32 mouse cellular contexts compared by ENCODE assay signal in the genomic region with DNA sequence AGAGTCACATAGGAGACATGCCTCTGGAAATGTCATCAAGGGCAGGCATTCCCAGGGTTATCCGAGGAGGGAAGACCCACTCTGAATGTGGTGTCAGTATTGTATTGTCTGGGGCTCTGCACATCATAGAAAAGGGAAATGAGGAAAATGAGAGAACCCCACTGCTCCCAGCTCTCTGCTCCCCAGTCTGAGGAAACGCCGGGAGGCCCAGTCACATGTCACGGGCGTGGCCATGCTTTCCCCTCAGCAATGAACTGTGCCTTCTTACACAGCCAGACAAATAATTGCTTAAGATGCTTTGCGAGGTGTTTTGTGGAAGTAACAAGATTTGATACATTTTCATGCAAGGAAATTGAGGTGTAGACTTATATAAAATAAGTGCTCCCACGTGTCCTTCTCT.
"Had no signal": no experiment of that assay in that cellular context is flagged by ENCODE, and none has a peak within 500 bp of the region (broad histone marks: within the 10 kb centered on the region; RNA-seq: fewer than 3 reads in every experiment).

No protein-coding gene starts in this region.

- H3K27ac ChIP-seq: limb, embryonic 10.5 days; limb, embryonic 12.5 days; limb, embryonic 13.5 days; limb, embryonic 15.5 days; liver, embryonic 12.5 days; liver, embryonic 13.5 days; liver, embryonic 14.5 days; liver, embryonic 15.5 days; lung, embryonic 15.5 days; macrophage; midbrain, embryonic 10.5 days; midbrain, embryonic 12.5 days; midbrain, embryonic 13.5 days; midbrain, embryonic 15.5 days; neural tube, embryonic 12.5 days had no signal

- H3K4me2 ChIP-seq: limb, embryonic 12.5 days; limb, embryonic 13.5 days; limb, embryonic 15.5 days; liver, embryonic 11.5 days; liver, embryonic 12.5 days; liver, embryonic 13.5 days; liver, embryonic 15.5 days; lung, embryonic 14.5 days; lung, embryonic 15.5 days; midbrain, embryonic 11.5 days; midbrain, embryonic 12.5 days; midbrain, embryonic 13.5 days; midbrain, embryonic 15.5 days; neural tube, embryonic 12.5 days had no signal

- H3K27me3 ChIP-seq: limb, embryonic 12.5 days; limb, embryonic 13.5 days; limb, embryonic 15.5 days; liver, embryonic 12.5 days; liver, embryonic 13.5 days; liver, embryonic 15.5 days; lung, embryonic 15.5 days; megakaryocyte, embryonic 14.5 days; midbrain, embryonic 12.5 days; midbrain, embryonic 13.5 days; midbrain, embryonic 15.5 days; neural tube, embryonic 12.5 days had no signal

- H3K4me3 ChIP-seq: limb, embryonic 10.5 days; limb, embryonic 12.5 days; limb, embryonic 13.5 days; limb, embryonic 15.5 days; liver, embryonic 12.5 days; liver, embryonic 13.5 days; liver, embryonic 15.5 days; lung, embryonic 15.5 days; megakaryocyte, embryonic 14.5 days; midbrain, embryonic 10.5 days; midbrain, embryonic 12.5 days; midbrain, embryonic 13.5 days; midbrain, embryonic 15.5 days; myocyte; neural tube, embryonic 12.5 days had no signal

- H3K4me1 ChIP-seq: limb, embryonic 12.5 days; limb, embryonic 15.5 days; liver, embryonic 12.5 days; liver, embryonic 13.5 days; liver, embryonic 15.5 days; megakaryocyte, embryonic 14.5 days; midbrain, embryonic 10.5 days; midbrain, embryonic 12.5 days; midbrain, embryonic 15.5 days; neural tube, embryonic 12.5 days had no signal

- ATAC-seq: liver, embryonic 12.5 days; liver, postnatal 0 days; lung, postnatal 0 days; midbrain, embryonic 13.5 days; midbrain, embryonic 15.5 days; midbrain, embryonic 16.5 days had no signal

- H3K36me3 ChIP-seq: limb, embryonic 10.5 days; limb, embryonic 12.5 days; limb, embryonic 13.5 days; limb, embryonic 15.5 days; liver, embryonic 12.5 days; liver, embryonic 13.5 days; liver, embryonic 15.5 days; lung, embryonic 15.5 days; midbrain, embryonic 10.5 days; midbrain, embryonic 12.5 days; midbrain, embryonic 13.5 days; midbrain, embryonic 15.5 days; neural tube, embryonic 12.5 days had no signal

- DNase-seq: left cerebral cortex, postnatal 4 days; liver; liver, embryonic 13.5 days; liver, postnatal 0 days; lung, adult 18-20 months; lung, adult 2 months; lung, postnatal 10 days; lung, postnatal 14 days; lung, postnatal 36 days; lung, postnatal 4 days; midbrain, embryonic 14.5 days had no signal

- H3K9ac ChIP-seq: limb, embryonic 12.5 days; limb, embryonic 13.5 days; limb, embryonic 15.5 days; liver, embryonic 12.5 days; liver, embryonic 13.5 days; liver, embryonic 14.5 days; liver, embryonic 15.5 days; liver, postnatal 0 days; lung, embryonic 14.5 days; lung, embryonic 15.5 days; midbrain, embryonic 12.5 days; midbrain, embryonic 13.5 days; midbrain, embryonic 15.5 days; neural tube, embryonic 12.5 days had no signal

- H3K9me3 ChIP-seq: limb, embryonic 10.5 days; limb, embryonic 13.5 days; limb, embryonic 15.5 days; liver, embryonic 15.5 days; lung, embryonic 15.5 days; midbrain, embryonic 12.5 days; midbrain, embryonic 13.5 days; midbrain, embryonic 15.5 days; neural tube, embryonic 12.5 days had no signal
